Mouse (Mus musculus) heart, embryonic 16.5 days (tissue): Measurements from ENCODE around the gene Tnr. TPM values are rescaled to one million over a fixed set of nuclear protein-coding genes. Genes with fewer than 3 reads are reported as not detected.

ENCODE experiments used
- ATAC-seq: fragments of 200-750 bp; cut with Nextera tagmentation; replicated peaks from 2 replicates; pipeline ENCODE4 v1.8.0; 2017; ENCODE audit warnings: moderate number of reproducible peaks; ENCODE audit not compliant: insufficient read depth, low FRiP score; ENCODE audit errors: extremely low read depth
- H3K27ac ChIP-seq: fragments of 300-500 bp; sonication (generic); 2 replicates; pipeline ENCODE4 v1.5.1; 2014; ENCODE audit warnings: mild to moderate bottlenecking, low read length, control low read depth, moderate library complexity
- H3K27me3 ChIP-seq: fragments of 300-500 bp; sonication (generic); 2 replicates; pipeline ENCODE4 v1.6.1; 2014; ENCODE audit warnings: low read length, mixed read lengths; ENCODE audit not compliant: control insufficient read depth, insufficient read depth
- H3K36me3 ChIP-seq: fragments of 300-500 bp; sonication (generic); 2 replicates; pipeline ENCODE4 v1.6.1; 2014; ENCODE audit not compliant: control insufficient read depth, insufficient read depth
- H3K4me1 ChIP-seq: fragments of 300-500 bp; sonication (generic); 2 replicates; pipeline ENCODE4 v1.6.1; 2014; ENCODE audit warnings: low read length, mixed read lengths; ENCODE audit not compliant: control insufficient read depth, insufficient read depth
- H3K4me2 ChIP-seq: fragments of 300-500 bp; sonication (generic); 2 replicates; pipeline ENCODE4 v1.6.1; 2014; ENCODE audit warnings: low read depth, mild to moderate bottlenecking, control low read depth, low read length
- H3K4me3 ChIP-seq: fragments of 300-500 bp; sonication (generic); 2 replicates; pipeline ENCODE4 v1.5.1; 2014; ENCODE audit warnings: mild to moderate bottlenecking, control low read depth, low read length
- H3K9ac ChIP-seq: fragments of 300-500 bp; sonication (generic); 2 replicates; pipeline ENCODE4 v1.6.1; 2014; ENCODE audit warnings: low read length, control low read depth
- H3K9me3 ChIP-seq: fragments of 300-500 bp; sonication (generic); replicated peaks from 2 replicates; pipeline ENCODE4 v1.6.1; 2016; ENCODE audit warnings: low read length; ENCODE audit not compliant: control insufficient read depth
- WGBS: fragments of 180-500 bp; shearing (Covaris S2); extraction: QIAGEN DNeasy Blood & Tissue Kit; methylation state at CpG from one replicate; pipeline ENCODE4 v1.1.7; 2014; 5-methylcytosine and 5-hydroxymethylcytosine counted together
- polyA plus RNA-seq: library from polyadenylated mRNA; unstranded; fragments of >200 nt; fragmentation: Nextera tagmentation; extraction: Ambion mirVana; gene quantifications from 2 replicates; pipeline ENCODE4 v1.2.1, GENCODE M21; 2015

Tnr gene
- polyA plus RNA-seq, 1 experiment from 2014 or later = 0.32 TPM

DNA sequence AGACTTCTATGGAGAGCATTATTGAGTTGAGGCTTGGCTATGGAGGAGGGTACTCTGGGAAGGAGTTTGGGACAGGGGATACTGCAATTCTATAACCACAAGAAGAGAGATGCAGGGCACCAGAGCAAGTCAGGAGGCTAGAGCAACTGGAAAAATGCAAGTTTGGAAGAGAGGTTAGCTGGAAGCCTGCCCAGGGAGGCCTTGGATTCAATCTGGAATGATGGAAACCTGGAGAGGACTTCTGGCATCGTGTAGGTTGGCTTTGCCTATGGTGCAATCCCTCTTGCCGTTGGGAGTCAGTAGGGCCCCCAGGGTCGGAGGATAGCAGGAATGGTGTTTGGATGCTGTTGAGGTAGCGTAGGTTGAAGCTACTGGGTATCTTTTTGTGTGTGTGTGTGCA, 90.0 kb downstream of the Tnr start:
- Histone ChIP-seq H3K36me3 (no peaks in the 10 kb centered on the region), H3K27me3 (no peaks in the 10 kb centered on the region), H3K4me3 (no peak overlapping the region), H3K9me3 (no peaks in the 10 kb centered on the region), H3K9ac (no peak overlapping the region), H3K27ac (no peak overlapping the region), H3K4me2 (no peak overlapping the region), H3K4me1 (no peaks in the 10 kb centered on the region)
- WGBS = 76% methylated on average over 4 of the region's 4 CpGs
- no peak for ATAC-seq

DNA sequence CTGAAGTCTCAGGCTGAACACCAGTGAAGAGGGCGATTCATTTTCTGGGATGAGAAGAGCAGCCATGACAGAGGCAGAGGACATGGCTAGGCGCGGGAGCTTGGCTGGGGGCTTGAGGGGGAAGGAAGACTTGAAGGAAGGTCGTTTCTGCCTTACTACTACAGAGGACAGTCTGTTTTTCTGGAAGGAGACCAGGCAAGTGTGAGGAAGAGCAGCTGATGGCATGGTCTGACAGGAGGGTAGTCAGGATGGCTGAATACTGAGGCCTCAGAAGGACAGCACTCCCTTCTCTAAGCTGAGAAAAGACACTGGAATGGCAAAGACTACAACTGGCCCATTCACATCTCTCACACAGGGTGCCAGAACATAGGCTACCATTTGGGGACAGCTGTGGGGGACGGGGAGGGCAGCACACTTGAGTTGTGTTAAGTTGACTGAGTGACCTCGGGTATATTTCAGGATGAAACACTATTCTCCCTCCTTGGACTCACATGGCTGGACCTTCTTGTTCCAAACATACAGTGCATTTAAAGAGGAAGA, 90.6 kb downstream of the Tnr start:
- no peak overlapping the region for H3K27ac ChIP-seq
- WGBS = 67% methylated on average over 6 of the region's 6 CpGs
- H3K9ac ChIP-seq = no peak overlapping the region
- no peak overlapping the region for H3K4me3 ChIP-seq
- no peaks in the 10 kb centered on the region for H3K4me1 ChIP-seq
- no peaks in the 10 kb centered on the region for H3K36me3 ChIP-seq
- ATAC-seq = no peak
- H3K4me2 ChIP-seq = no peak overlapping the region
- no peaks in the 10 kb centered on the region for H3K9me3 ChIP-seq
- no peaks in the 10 kb centered on the region for H3K27me3 ChIP-seq

DNA sequence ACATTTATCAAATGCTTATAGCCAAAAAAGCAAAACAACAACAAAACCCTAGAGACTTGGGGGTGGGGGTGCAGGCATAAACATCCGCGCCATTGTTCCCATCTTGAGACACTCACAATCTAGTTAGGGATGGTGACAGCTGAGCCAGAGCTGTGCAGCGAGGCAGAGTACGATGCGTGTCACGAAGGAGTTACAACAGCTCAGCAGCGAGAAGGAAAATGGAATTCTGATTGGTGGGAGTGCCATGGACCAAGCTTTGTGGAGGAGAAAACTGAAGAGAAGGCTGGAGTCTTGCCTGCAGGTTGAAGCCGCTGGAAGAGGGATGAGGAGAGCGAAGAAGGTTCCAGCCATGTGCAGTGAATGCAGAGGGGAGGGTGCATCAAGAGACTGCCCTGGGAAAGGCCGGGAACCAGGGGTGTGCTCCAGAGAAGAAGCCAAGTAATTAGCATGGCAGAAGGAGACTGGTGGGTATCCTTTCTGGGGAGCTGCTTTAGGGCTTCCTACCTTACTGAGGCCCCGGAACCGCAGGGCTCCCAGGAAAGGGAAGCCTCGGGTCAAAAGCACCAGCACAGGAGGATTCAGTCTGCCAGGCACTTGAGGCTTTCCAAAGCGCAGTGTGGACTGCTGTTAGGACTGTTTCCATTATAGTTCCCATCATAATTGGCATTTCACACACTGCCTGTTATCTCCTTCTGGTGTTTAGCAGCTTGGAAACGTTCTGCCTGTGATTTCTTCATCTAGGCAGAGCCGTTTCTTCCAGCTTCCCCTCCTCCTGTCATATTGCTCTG, 91.3 kb downstream of the Tnr start:
- Histone ChIP-seq H3K4me2 (no peak overlapping the region), H3K36me3 (no peaks in the 10 kb centered on the region), H3K4me1 (no peaks in the 10 kb centered on the region), H3K9ac (no peak overlapping the region), H3K4me3 (no peak overlapping the region), H3K27ac (no peak overlapping the region), H3K9me3 (no peaks in the 10 kb centered on the region), H3K27me3 (no peaks in the 10 kb centered on the region)
- 55% methylated on average over 16 of the region's 16 CpGs for WGBS
- ATAC-seq = no peak

DNA sequence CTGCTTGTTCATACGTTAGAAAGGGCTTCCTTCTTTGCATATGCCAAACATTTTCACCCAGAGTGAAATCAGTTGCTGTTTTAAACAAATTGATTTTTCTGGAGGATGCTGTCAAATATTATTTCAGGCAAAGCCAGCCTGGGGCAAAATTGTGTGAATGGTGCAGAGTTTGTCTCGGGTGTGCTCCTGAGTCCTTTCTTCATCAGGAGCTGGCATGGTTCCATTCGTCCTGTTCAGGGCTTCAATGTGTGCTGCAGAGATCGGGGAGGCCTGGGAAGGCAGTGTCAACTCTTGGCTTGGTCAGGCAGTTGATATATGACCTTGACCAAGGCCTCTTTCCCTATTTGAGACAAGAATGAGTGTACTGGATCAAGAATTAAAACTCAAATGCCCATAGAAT, 92.1 kb downstream of the Tnr start:
- 59% methylated on average over 4 of the region's 4 CpGs for WGBS
- no peaks in the 10 kb centered on the region for H3K9me3 ChIP-seq
- H3K4me2 ChIP-seq = no peak overlapping the region
- ATAC-seq = no peak
- no peak overlapping the region for H3K27ac ChIP-seq
- H3K27me3 ChIP-seq = no peaks in the 10 kb centered on the region
- H3K36me3 ChIP-seq = no peaks in the 10 kb centered on the region
- no peak overlapping the region for H3K9ac ChIP-seq
- H3K4me1 ChIP-seq = no peaks in the 10 kb centered on the region
- H3K4me3 ChIP-seq = no peak overlapping the region

DNA sequence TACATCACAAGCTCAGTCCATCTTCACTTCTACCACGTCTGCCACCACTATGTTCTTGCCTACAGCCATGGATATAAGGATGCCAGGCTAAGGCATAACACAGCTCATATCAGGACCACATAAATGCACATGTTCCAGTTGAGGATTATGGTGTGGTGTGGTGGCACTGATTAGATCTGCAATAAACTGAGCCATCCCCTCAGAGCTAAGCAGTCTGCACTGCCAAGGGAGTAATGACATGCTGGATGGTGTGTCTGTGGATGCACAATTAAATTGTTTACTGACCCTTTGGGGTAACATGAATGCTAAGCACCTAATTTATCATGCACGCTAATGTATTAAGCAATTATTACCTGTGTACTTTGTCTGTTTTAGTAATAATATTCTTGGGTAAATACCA, 95.6 kb downstream of the Tnr start:
- no peaks in the 10 kb centered on the region for H3K4me1 ChIP-seq
- WGBS = 67% methylated on average over 2 of the region's 2 CpGs
- no peak for ATAC-seq

DNA sequence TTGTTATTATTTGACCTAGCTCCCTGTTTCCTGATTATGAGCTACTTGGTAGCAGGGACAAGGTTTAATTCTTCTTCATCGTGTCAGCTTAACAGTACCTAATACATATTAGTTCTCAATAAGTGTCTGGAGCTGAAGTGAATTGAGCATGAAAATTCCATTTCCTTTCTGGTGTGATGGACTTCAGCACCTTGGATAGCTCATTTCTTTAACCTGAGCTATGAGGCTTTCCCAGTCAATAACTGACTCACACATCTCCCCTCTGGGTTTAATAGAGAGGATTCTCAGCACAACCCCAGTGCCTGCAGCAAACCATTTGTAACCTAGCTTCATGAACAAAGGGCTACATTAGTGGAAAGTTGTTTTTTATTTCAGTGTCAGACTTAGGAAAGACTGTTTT, 97.8 kb downstream of the Tnr start:
- no peak overlapping the region for H3K9ac ChIP-seq
- H3K27ac ChIP-seq = no peak overlapping the region
- H3K36me3 ChIP-seq = no peaks in the 10 kb centered on the region
- no peaks in the 10 kb centered on the region for H3K9me3 ChIP-seq
- no peak overlapping the region for H3K4me2 ChIP-seq
- ATAC-seq = no peak
- H3K27me3 ChIP-seq = no peaks in the 10 kb centered on the region
- WGBS = 37% methylated on average over 1 of the region's 1 CpGs
- H3K4me3 ChIP-seq = no peak overlapping the region
- no peaks in the 10 kb centered on the region for H3K4me1 ChIP-seq

More for the DNA sequence above, 95.6 kb downstream of the Tnr start:
- Histone ChIP-seq H3K9me3 (no peaks in the 10 kb centered on the region), H3K27ac (no peak overlapping the region), H3K4me3 (no peak overlapping the region), H3K36me3 (no peaks in the 10 kb centered on the region), H3K27me3 (no peaks in the 10 kb centered on the region), H3K4me2 (no peak overlapping the region), H3K9ac (no peak overlapping the region)

DNA sequence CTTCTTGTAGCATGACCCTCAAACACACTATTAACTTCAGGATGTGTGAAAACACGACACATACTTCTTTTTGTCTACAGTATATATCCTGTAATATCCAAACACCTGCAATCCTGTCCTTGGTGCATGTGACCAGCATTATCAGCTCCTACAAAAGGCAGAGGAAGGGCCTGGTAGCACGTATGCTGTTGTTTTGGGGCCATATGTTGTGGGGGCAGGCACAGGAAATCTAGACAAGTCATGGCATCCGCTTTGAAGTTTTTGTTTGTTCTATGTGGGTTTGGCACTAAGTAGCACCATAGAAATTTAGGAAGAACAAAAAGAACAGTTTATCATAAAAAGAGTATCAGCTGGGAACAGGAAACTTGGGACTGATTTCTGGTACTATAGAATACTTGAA, 105.5 kb downstream of the Tnr start:
- H3K4me2 ChIP-seq = no peak overlapping the region
- no peak overlapping the region for H3K4me3 ChIP-seq
- ATAC-seq = no peak
- no peaks in the 10 kb centered on the region for H3K4me1 ChIP-seq
- 59% methylated on average over 3 of the region's 3 CpGs for WGBS
- no peaks in the 10 kb centered on the region for H3K27me3 ChIP-seq
- no peak overlapping the region for H3K27ac ChIP-seq
- H3K9me3 ChIP-seq = no peaks in the 10 kb centered on the region
- no peak overlapping the region for H3K9ac ChIP-seq
- no peaks in the 10 kb centered on the region for H3K36me3 ChIP-seq

DNA sequence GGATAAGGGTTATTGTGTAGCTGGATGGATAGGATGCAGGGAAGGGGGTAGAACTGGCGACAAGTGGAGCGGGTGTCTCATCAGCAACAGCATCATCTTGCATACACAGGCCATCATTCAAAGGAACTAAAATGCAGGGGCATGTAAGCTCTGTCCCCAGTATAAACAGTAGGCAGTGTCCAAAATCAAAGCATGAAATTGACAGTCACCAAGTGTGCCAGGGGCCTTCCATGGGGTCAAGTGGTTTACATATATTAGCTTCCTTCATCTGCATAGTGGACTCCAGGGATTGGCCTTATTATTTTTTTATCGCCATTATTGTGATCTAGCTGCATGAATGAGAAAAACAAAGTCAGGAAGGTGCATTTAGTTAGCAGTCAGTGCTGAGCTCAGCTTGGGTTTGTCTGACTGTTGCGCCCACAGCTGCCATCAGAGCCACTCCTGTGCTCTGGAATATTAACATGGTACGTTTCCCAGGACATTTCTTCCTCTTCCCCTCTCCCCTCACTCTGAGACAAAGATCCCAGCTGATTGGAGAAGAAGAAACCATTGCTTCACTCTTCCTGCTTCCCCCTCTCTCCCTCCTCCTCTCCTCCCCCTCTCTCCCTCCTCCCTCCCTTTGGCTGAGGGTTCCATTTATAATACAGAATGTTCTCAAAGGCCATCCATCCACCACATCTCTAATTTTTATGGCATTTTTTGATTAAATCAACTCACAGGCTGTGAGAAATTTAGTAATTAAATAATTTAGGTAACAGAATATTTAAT, 106.4 kb downstream of the Tnr start:
- Histone ChIP-seq H3K4me3 (no peak overlapping the region), H3K27me3 (no peaks in the 10 kb centered on the region), H3K27ac (no peak overlapping the region), H3K9me3 (no peaks in the 10 kb centered on the region), H3K36me3 (no peaks in the 10 kb centered on the region), H3K4me2 (no peak overlapping the region), H3K4me1 (no peaks in the 10 kb centered on the region), H3K9ac (no peak overlapping the region)
- ATAC-seq = no peak
- WGBS = 72% methylated on average over 5 of the region's 5 CpGs

DNA sequence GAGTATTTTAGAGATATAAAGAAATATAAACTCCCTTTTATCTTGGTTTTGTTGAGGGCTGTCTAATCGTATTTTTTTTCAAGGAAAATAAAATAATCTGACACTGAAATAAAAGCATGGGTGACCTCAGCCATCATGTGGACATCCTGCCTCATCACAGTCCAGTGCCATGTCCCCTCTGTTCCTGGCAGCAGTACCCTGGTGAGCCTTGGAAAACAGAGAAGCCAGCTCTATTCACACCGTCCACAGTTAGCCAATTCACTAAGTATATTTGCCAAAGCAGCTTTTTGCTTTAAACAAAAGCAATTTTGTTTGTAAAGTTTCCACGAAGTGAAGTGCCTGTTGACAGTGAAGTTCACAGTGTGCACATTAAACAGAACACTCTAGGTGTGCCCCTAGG, 109.0 kb downstream of the Tnr start:
- Histone ChIP-seq H3K9me3 (no peaks in the 10 kb centered on the region), H3K9ac (no peak overlapping the region), H3K27ac (no peak overlapping the region), H3K27me3 (no peaks in the 10 kb centered on the region), H3K4me1 (no peaks in the 10 kb centered on the region), H3K36me3 (no peaks in the 10 kb centered on the region), H3K4me3 (no peak overlapping the region), H3K4me2 (no peak overlapping the region)
- 61% methylated on average over 3 of the region's 3 CpGs for WGBS
- no peak for ATAC-seq
